ENCODE assay signal across 20 mouse cellular contexts in the genomic region with DNA sequence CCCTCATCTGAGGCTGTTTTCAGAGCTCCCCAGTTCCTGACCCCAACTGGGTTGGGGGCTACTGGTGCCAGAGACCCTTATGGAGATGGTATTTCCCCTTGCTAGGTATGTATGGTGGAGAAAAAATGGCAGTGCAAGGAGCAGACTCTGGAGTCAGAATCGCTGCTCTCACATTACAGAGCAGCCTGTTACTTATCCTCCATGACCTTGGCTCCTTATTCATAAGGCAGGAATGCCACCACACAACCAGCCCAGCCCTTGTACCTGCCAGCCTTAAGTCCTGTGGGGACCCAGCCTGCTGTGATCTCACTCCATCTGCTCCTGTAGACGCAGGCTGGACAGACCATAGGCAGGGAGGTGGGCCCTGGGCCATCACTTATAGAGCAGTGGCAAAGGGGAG.
"Had no signal": no experiment of that assay in that cellular context is flagged by ENCODE, and none has a peak within 500 bp of the region (broad histone marks: within the 10 kb centered on the region; RNA-seq: fewer than 3 reads in every experiment).

No protein-coding gene starts in this region.

- H3K4me3 ChIP-seq: kidney, embryonic 15.5 days; limb, embryonic 10.5 days; limb, embryonic 13.5 days; liver, embryonic 13.5 days; midbrain, embryonic 12.5 days; midbrain, embryonic 15.5 days; myocyte; neural tube, embryonic 13.5 days had no signal

- H3K27ac ChIP-seq: kidney, embryonic 15.5 days; limb, embryonic 10.5 days; limb, embryonic 13.5 days; liver, embryonic 13.5 days; macrophage; midbrain, embryonic 12.5 days; midbrain, embryonic 15.5 days; neural tube, embryonic 13.5 days had no signal

- H3K36me3 ChIP-seq: midbrain, embryonic 15.5 days had no signal

- H3K9ac ChIP-seq: kidney, embryonic 15.5 days; limb, embryonic 13.5 days; liver, embryonic 13.5 days; lung, embryonic 14.5 days; midbrain, embryonic 12.5 days; midbrain, embryonic 15.5 days; neural tube, embryonic 13.5 days had no signal

- H3K9me3 ChIP-seq: kidney, embryonic 15.5 days; limb, embryonic 10.5 days; limb, embryonic 13.5 days; liver, embryonic 13.5 days; midbrain, embryonic 12.5 days; midbrain, embryonic 15.5 days; neural tube, embryonic 13.5 days had no signal

- ATAC-seq: intestine, postnatal 0 days; lung, postnatal 0 days; midbrain, embryonic 15.5 days had no signal

- H3K4me2 ChIP-seq: kidney, embryonic 15.5 days; limb, embryonic 13.5 days; liver, embryonic 13.5 days; lung, embryonic 14.5 days; midbrain, embryonic 12.5 days; midbrain, embryonic 15.5 days; neural tube, embryonic 13.5 days had no signal

- DNase-seq: kidney, adult 8-10 months; kidney, postnatal 14 days; kidney, postnatal 4 days; liver; liver, embryonic 13.5 days; lung, embryonic 14.5 days; retina, postnatal 1 day; right cerebral cortex, postnatal 25 days; thymus, adult 18-20 months; thymus, postnatal 36 days had no signal

- H3K27me3 ChIP-seq: kidney, embryonic 15.5 days; limb, embryonic 13.5 days; liver, embryonic 13.5 days; midbrain, embryonic 12.5 days; midbrain, embryonic 15.5 days; neural tube, embryonic 13.5 days had no signal

- H3K4me1 ChIP-seq: kidney, embryonic 15.5 days; limb, embryonic 10.5 days; limb, embryonic 13.5 days; liver, embryonic 13.5 days; midbrain, embryonic 12.5 days; midbrain, embryonic 15.5 days; neural tube, embryonic 13.5 days had no signal
